Mouse (Mus musculus): ENCODE results near the gene Dusp11.
"Not testable (repeated sequence)": the region's sequence is repeated elsewhere in the genome, so short reads cannot be mapped to it uniquely, and the experiment has no call there.

DNA sequence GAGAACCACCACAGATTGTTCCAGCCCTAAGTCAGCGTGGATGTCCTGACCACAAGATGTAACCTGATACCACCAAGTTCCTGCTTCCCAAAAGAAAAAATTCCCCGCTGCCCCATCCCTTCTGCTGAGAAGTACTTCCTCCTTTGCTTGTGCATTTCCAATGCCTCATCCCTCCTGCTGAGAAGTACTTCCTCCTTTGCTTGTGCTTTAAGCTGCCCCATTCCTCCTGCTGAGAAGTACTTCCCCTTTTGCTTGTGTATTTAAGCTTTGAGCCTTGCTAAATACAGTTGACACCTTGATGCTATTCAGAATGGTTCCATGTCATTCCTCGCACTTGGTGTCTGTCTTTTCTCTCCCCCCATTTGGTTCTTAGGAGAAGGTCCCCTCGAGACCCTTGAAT lies 17.3 kb upstream of the Dusp11 start:
- TF ChIP-seq CTCF, EP300 (IDR thresholded peaks at IDR 0.05; ENCODE audit: low read depth): not testable (repeated sequence)

Measured in liver, postnatal 0 days (tissue).